Mouse (Mus musculus): ENCODE measurements around the gene Uaca. TPM values are rescaled to one million over a fixed set of nuclear protein-coding genes. Genes with fewer than 3 reads are reported as not detected.

Uaca gene
- total and polyA plus RNA-seq, 3 experiments: 0.33 TPM; not detected in 2

GRCm38 (mm10) chr9:60797126-60797525 is 2.8 kb downstream of the Uaca start:
- TF ChIP-seq GATA2 (IDR thresholded peaks at IDR 0.05; ENCODE audit: borderline replicate concordance, low read depth, low read length) (no peak), TAL1 (conservative IDR thresholded peaks at IDR 0.05; ENCODE audit: low read depth, low read length) (no peak), CTCF (IDR thresholded peaks at IDR 0.05; ENCODE audit: low read depth, low read length) (no peak), GATA1 (IDR thresholded peaks at IDR 0.05; ENCODE audit: borderline replicate concordance, low read length) (no peak), POLR2AphosphoS5 (IDR thresholded peaks at IDR 0.05; ENCODE audit: insufficient replicate concordance, low read depth, low read length) (no peak)
- DNase-seq (ENCODE audit: low spot score): no peak
- no peak for ATAC-seq (ENCODE audit: extremely low read depth, insufficient number of reproducible peaks, low FRiP score, poor library complexity, severe bottlenecking)
- Histone ChIP-seq H3K4me1 (ENCODE audit: insufficient read depth, low read depth, low read length) (no peaks in the 10 kb centered on the region), H3K4me3 (ENCODE audit: low read depth, low read length) (no peak overlapping the region), H3K36me3 (replicated peaks) (no peaks in the 10 kb centered on the region), H3K27me3 (ENCODE audit: insufficient read depth, low read length) (peaks cover 16% of the 10 kb centered on the region), H3K9me3 (replicated peaks) (no peaks in the 10 kb centered on the region)

- Histone ChIP-seq H3K9me3 (replicated peaks) (no peaks in the 10 kb centered on the region), H3K4me1 (ENCODE audit: insufficient read depth, low read depth, low read length) (no peaks in the 10 kb centered on the region), H3K4me3 (ENCODE audit: low read depth, low read length) (no peak overlapping the region), H3K36me3 (replicated peaks) (no peaks in the 10 kb centered on the region), H3K27me3 (ENCODE audit: insufficient read depth, low read length) (peaks cover 11% of the 10 kb centered on the region; the same call in 1 of the 2 replicates)
- no peak for DNase-seq (ENCODE audit: low spot score)
- TF ChIP-seq CTCF (IDR thresholded peaks at IDR 0.05; ENCODE audit: low read depth, low read length): no peak
- TF ChIP-seq GATA2 (IDR thresholded peaks at IDR 0.05; ENCODE audit: borderline replicate concordance, low read depth, low read length): no peak
- no peak for TF ChIP-seq POLR2AphosphoS5 (IDR thresholded peaks at IDR 0.05; ENCODE audit: insufficient replicate concordance, low read depth, low read length)
- no peak for ATAC-seq (ENCODE audit: extremely low read depth, insufficient number of reproducible peaks, low FRiP score, poor library complexity, severe bottlenecking)
These were observed 4.7 kb downstream of the Uaca start for GRCm38 (mm10) chr9:60799061-60799460.

- ATAC-seq (ENCODE audit: extremely low read depth, insufficient number of reproducible peaks, low FRiP score, poor library complexity, severe bottlenecking): no peak
- no peaks in the 10 kb centered on the region for H3K27me3 ChIP-seq (ENCODE audit: insufficient read depth, low read length)
These were observed 6.5 kb downstream of the Uaca start for GRCm38 (mm10) chr9:60800663-60801382.

GRCm38 (mm10) chr9:60801746-60802145 is 7.4 kb downstream of the Uaca start:
- ATAC-seq (ENCODE audit: extremely low read depth, insufficient number of reproducible peaks, low FRiP score, poor library complexity, severe bottlenecking) (no peak), DNase-seq (ENCODE audit: low spot score) (no peak)
- H3K36me3 ChIP-seq (replicated peaks): no peaks in the 10 kb centered on the region
- no peak overlapping the region for H3K4me3 ChIP-seq (ENCODE audit: low read depth, low read length)
- H3K27me3 ChIP-seq (ENCODE audit: insufficient read depth, low read length): no peaks in the 10 kb centered on the region
- TF ChIP-seq GATA2 (IDR thresholded peaks at IDR 0.05; ENCODE audit: borderline replicate concordance, low read depth, low read length) (no peak), CTCF (IDR thresholded peaks at IDR 0.05; ENCODE audit: low read depth, low read length) (no peak), GATA1 (IDR thresholded peaks at IDR 0.05; ENCODE audit: borderline replicate concordance, low read length) (no peak), TAL1 (conservative IDR thresholded peaks at IDR 0.05; ENCODE audit: low read depth, low read length) (no peak), POLR2AphosphoS5 (IDR thresholded peaks at IDR 0.05; ENCODE audit: insufficient replicate concordance, low read depth, low read length) (no peak)
- no peaks in the 10 kb centered on the region for H3K9me3 ChIP-seq (replicated peaks)
- no peaks in the 10 kb centered on the region for H3K4me1 ChIP-seq (ENCODE audit: insufficient read depth, low read depth, low read length)

More at GRCm38 (mm10) chr9:60800663-60801382, 6.5 kb downstream of the Uaca start:
- H3K4me3 ChIP-seq (ENCODE audit: low read depth, low read length): no peak overlapping the region
- TF ChIP-seq GATA1 (IDR thresholded peaks at IDR 0.05; ENCODE audit: borderline replicate concordance, low read length): no peak
- TF ChIP-seq CTCF (IDR thresholded peaks at IDR 0.05; ENCODE audit: low read depth, low read length): no peak
- no peak for TF ChIP-seq TAL1 (conservative IDR thresholded peaks at IDR 0.05; ENCODE audit: low read depth, low read length)
- no peak for TF ChIP-seq GATA2 (IDR thresholded peaks at IDR 0.05; ENCODE audit: borderline replicate concordance, low read depth, low read length)
- TF ChIP-seq POLR2AphosphoS5 (IDR thresholded peaks at IDR 0.05; ENCODE audit: insufficient replicate concordance, low read depth, low read length): no peak
- H3K9me3 ChIP-seq (replicated peaks): no peaks in the 10 kb centered on the region
- H3K4me1 ChIP-seq (ENCODE audit: insufficient read depth, low read depth, low read length): no peaks in the 10 kb centered on the region
- no peaks in the 10 kb centered on the region for H3K36me3 ChIP-seq (replicated peaks)
- no peak for DNase-seq (ENCODE audit: low spot score)

- H3K4me1 ChIP-seq (ENCODE audit: insufficient read depth, low read depth, low read length): no peaks in the 10 kb centered on the region
- ATAC-seq (ENCODE audit: extremely low read depth, insufficient number of reproducible peaks, low FRiP score, poor library complexity, severe bottlenecking) (no peak), DNase-seq (ENCODE audit: low spot score) (no peak)
- TF ChIP-seq GATA1 (IDR thresholded peaks at IDR 0.05; ENCODE audit: borderline replicate concordance, low read length) (no peak), TAL1 (conservative IDR thresholded peaks at IDR 0.05; ENCODE audit: low read depth, low read length) (no peak), POLR2AphosphoS5 (IDR thresholded peaks at IDR 0.05; ENCODE audit: insufficient replicate concordance, low read depth, low read length) (no peak), GATA2 (IDR thresholded peaks at IDR 0.05; ENCODE audit: borderline replicate concordance, low read depth, low read length) (no peak), CTCF (IDR thresholded peaks at IDR 0.05; ENCODE audit: low read depth, low read length) (no peak)
- no peaks in the 10 kb centered on the region for H3K9me3 ChIP-seq (replicated peaks)
- H3K4me3 ChIP-seq (ENCODE audit: low read depth, low read length): no peak overlapping the region
- no peaks in the 10 kb centered on the region for H3K36me3 ChIP-seq (replicated peaks)
- H3K27me3 ChIP-seq (ENCODE audit: insufficient read depth, low read length): no peaks in the 10 kb centered on the region
These were observed 8.0 kb downstream of the Uaca start for GRCm38 (mm10) chr9:60802341-60802740.

GRCm38 (mm10) chr9:60806021-60806420 is 11.7 kb downstream of the Uaca start:
- ATAC-seq (ENCODE audit: extremely low read depth, insufficient number of reproducible peaks, low FRiP score, poor library complexity, severe bottlenecking) (no peak), DNase-seq (ENCODE audit: low spot score) (no peak)
- Histone ChIP-seq H3K4me3 (ENCODE audit: low read depth, low read length) (no peak overlapping the region), H3K9me3 (replicated peaks) (no peaks in the 10 kb centered on the region), H3K27me3 (ENCODE audit: insufficient read depth, low read length) (no peaks in the 10 kb centered on the region), H3K4me1 (ENCODE audit: insufficient read depth, low read depth, low read length) (no peaks in the 10 kb centered on the region), H3K36me3 (replicated peaks) (no peaks in the 10 kb centered on the region)
- TF ChIP-seq GATA1 (IDR thresholded peaks at IDR 0.05; ENCODE audit: borderline replicate concordance, low read length): no peak
- TF ChIP-seq CTCF (IDR thresholded peaks at IDR 0.05; ENCODE audit: low read depth, low read length): no peak
- TF ChIP-seq TAL1 (conservative IDR thresholded peaks at IDR 0.05; ENCODE audit: low read depth, low read length): no peak
- no peak for TF ChIP-seq GATA2 (IDR thresholded peaks at IDR 0.05; ENCODE audit: borderline replicate concordance, low read depth, low read length)
- TF ChIP-seq POLR2AphosphoS5 (IDR thresholded peaks at IDR 0.05; ENCODE audit: insufficient replicate concordance, low read depth, low read length): no peak
